Mouse (Mus musculus) embryonic stem cell, embryonic (primary cell): ENCODE measurements at regions not wholly inside any gene's neighbourhood (a gene's known extent, or its start where the extent isn't known, plus 50 kb on each side); places are given as distances from the start of the nearest gene placed in this dataset.

Experiments used
- CTCF ChIA-PET, 4 experiments: fragments of 300-600 bp in 2 of 4; fragments of 350-600 bp in 2 of 4; sonication (Branson Sonifier 250); formaldehyde crosslinking; loops; one replicate each; lab custom pipeline; 2022; ENCODE audit warnings: inconsistent platforms in 2 of 4; lab: Charles Lee
- POLR2A ChIA-PET, 4 experiments: fragments of 300-600 bp in 2 of 4; fragments of 350-600 bp in 2 of 4; sonication (Branson Sonifier 250); formaldehyde crosslinking; loops; one replicate each; lab custom pipeline; 2022; ENCODE audit warnings: antibody characterized with exemption in 4 of 4, inconsistent platforms in 1 of 4; lab: Charles Lee

DNA sequence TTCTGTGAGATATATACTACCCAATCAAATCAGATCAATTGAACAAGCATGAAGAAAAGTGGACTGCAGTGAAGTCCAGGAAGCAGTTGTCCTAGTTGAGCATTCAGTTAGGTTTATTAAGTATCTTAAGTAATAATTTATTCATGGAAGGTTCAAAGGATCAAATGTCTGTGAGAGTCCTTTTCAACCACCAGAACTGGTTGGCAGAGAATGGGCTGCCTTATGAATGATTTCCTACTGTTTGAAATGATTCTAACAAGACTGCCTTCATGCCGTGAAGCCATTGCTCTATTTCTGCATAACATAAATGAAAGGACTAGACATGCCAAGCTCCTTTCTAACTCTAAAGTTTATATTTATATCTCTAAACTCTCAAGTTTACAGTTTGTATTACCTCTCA lies 410.4 kb downstream of the Adcyap1 start:
- CTCF ChIA-PET, result no interaction called here
- POLR2A ChIA-PET, result no interaction called here

DNA sequence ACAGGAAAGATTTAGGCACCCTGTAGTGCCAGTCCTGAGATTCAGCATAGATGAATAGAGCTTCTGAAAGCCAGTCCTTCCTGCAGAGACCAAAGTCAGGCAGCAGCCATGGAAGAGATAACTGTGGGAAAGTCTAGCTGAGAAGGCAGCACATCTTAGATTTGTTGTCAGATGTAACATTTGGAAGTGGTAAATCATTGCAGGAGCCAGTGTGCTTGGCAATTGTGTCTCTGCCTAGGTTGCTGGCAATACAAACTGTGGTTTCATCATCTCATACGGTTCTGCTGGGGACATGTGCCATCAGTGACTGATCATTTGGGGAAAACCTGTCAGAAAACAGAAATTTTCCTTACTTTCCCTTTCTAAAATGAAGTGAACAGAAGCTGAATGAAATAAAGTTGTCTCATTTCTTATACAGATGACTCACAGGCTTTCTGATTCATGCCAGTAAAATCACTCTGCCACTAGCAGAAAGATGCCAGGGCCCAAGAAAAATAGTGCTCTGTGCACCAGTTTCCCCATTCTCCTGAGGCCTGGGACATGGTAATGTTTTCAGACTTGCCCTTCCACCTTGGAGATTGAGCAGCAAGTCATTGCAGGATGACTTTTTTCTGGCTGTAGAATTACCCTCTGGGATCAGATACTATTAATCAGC lies 411.3 kb downstream of the Adcyap1 start:
- ChIA-PET POLR2A (no interaction called here), CTCF (no interaction called here)
